Mouse (Mus musculus): ENCODE measurements around the gene Asb2.

Asb2 gene

GRCm38 (mm10) chr12:103325156-103325857, 30.5 kb downstream of the Asb2 start:
- intact Hi-C loops (cut with DNase I): loop anchor here (1.0 kb wide), 1 partner anchor 24 kb away; no protein-coding TSS in a partner anchor

- intact Hi-C loops (cut with DNase I): loop anchor here (2.0 kb wide), 1 partner anchor 20 kb away; no protein-coding TSS in a partner anchor
Observed at GRCm38 (mm10) chr12:103322801-103323200, 33.0 kb downstream of the Asb2 start.

- intact Hi-C loops (cut with DNase I): no loop called here
Observed at GRCm38 (mm10) chr12:103315831-103316545, 39.8 kb downstream of the Asb2 start.

GRCm38 (mm10) chr12:103314640-103315361, 41.0 kb downstream of the Asb2 start:
- intact Hi-C loops (cut with DNase I): no loop called here

- intact Hi-C loops (cut with DNase I): no loop called here
Observed at GRCm38 (mm10) chr12:103313871-103314639, 41.7 kb downstream of the Asb2 start.

GRCm38 (mm10) chr12:103313274-103313673, 42.5 kb downstream of the Asb2 start:
- intact Hi-C loops (cut with DNase I): no loop called here

GRCm38 (mm10) chr12:103311921-103312320, 43.9 kb downstream of the Asb2 start:
- intact Hi-C loops (cut with DNase I): no loop called here

GRCm38 (mm10) chr12:103310744-103311267, 45.0 kb downstream of the Asb2 start, which contains the start of gene Fam181a:
Gene Fam181a, plus strand, starts transcription at chr12:103310975.
- intact Hi-C loops (cut with DNase I): no loop called here

GRCm38 (mm10) chr12:103306720-103307119, 49.1 kb downstream of the Asb2 start:
- intact Hi-C loops (cut with DNase I): loop anchor here (2.0 kb wide), 1 partner anchor 164 kb away; no protein-coding TSS in a partner anchor

GRCm38 (mm10) chr12:103306224-103306623, 49.6 kb downstream of the Asb2 start:
- intact Hi-C loops (cut with DNase I): loop anchor here (2.0 kb wide), 1 partner anchor 163 kb away; no protein-coding TSS in a partner anchor

GRCm38 (mm10) chr12:103302960-103303359, 52.8 kb downstream of the Asb2 start:
- intact Hi-C loops (cut with DNase I): loop anchor here (2.0 to 5.0 kb wide), 2 partner anchors 20 to 46 kb away; no protein-coding TSS in a partner anchor

- intact Hi-C loops (cut with DNase I): loop anchor here (2.0 to 5.0 kb wide), 3 partner anchors 21 to 157 kb away; no protein-coding TSS in a partner anchor
Observed at GRCm38 (mm10) chr12:103301645-103302044, 54.2 kb downstream of the Asb2 start.

- intact Hi-C loops (cut with DNase I): loop anchor here (2.0 to 5.0 kb wide), 2 partner anchors 43 to 156 kb away; no protein-coding TSS in a partner anchor
Observed at GRCm38 (mm10) chr12:103300493-103300892, 55.3 kb downstream of the Asb2 start.

- intact Hi-C loops (cut with DNase I): no loop called here
Observed at GRCm38 (mm10) chr12:103296292-103296691, 59.5 kb downstream of the Asb2 start.

- intact Hi-C loops (cut with DNase I): no loop called here
Observed at GRCm38 (mm10) chr12:103292366-103292765, 63.4 kb downstream of the Asb2 start.

- intact Hi-C loops (cut with DNase I): no loop called here
Observed at GRCm38 (mm10) chr12:103287276-103287675, 68.5 kb downstream of the Asb2 start.

GRCm38 (mm10) chr12:103283411-103283810, 72.4 kb downstream of the Asb2 start:
- intact Hi-C loops (cut with DNase I): no loop called here

- intact Hi-C loops (cut with DNase I): no loop called here
Observed at GRCm38 (mm10) chr12:103282936-103283335, 72.9 kb downstream of the Asb2 start.

- intact Hi-C loops (cut with DNase I): no loop called here
Observed at GRCm38 (mm10) chr12:103281912-103282311, 73.9 kb downstream of the Asb2 start.

GRCm38 (mm10) chr12:103281491-103281890, 74.3 kb downstream of the Asb2 start:
- intact Hi-C loops (cut with DNase I): no loop called here
